Mouse (Mus musculus) limb, embryonic 12.5 days (tissue): ENCODE data around the gene Hist1h2bq. TPM values are rescaled to one million over a fixed set of nuclear protein-coding genes. Genes with fewer than 3 reads are reported as not detected.

Source experiments
- ATAC-seq: fragments of 200-750 bp; cut with Nextera tagmentation; 2 replicates; pipeline ENCODE4 v1.8.0; 2017; ENCODE audit warnings: low read depth, moderate TSS enrichment; ENCODE audit not compliant: insufficient number of reproducible peaks, insufficient read depth, low FRiP score, low TSS enrichment
- H3K27ac ChIP-seq: fragments of 300-500 bp; sonication (generic); 2 replicates; pipeline ENCODE4 v1.5.1; 2016; ENCODE audit warnings: mild to moderate bottlenecking, moderate library complexity
- H3K27me3 ChIP-seq: fragments of 300-500 bp; sonication (generic); 2 replicates; pipeline ENCODE4 v1.6.1; 2016; ENCODE audit warnings: mild to moderate bottlenecking, moderate library complexity
- H3K36me3 ChIP-seq: fragments of 300-500 bp; sonication (generic); 2 replicates; pipeline ENCODE4 v1.6.1; 2016; ENCODE audit warnings: mild to moderate bottlenecking, moderate library complexity
- H3K4me1 ChIP-seq: fragments of 300-500 bp; sonication (generic); replicated peaks from 2 replicates; pipeline ENCODE4 v1.6.1; 2016
- H3K4me2 ChIP-seq: fragments of 300-500 bp; sonication (generic); 2 replicates; pipeline ENCODE4 v1.6.1; 2016; ENCODE audit warnings: mild to moderate bottlenecking, moderate library complexity
- H3K4me3 ChIP-seq: fragments of 300-500 bp; sonication (generic); replicated peaks from 2 replicates; pipeline ENCODE4 v1.5.1; 2016; ENCODE audit warnings: mild to moderate bottlenecking
- H3K9ac ChIP-seq: fragments of 300-500 bp; sonication (generic); replicated peaks from 2 replicates; pipeline ENCODE4 v1.6.1; 2016; ENCODE audit warnings: mild to moderate bottlenecking, moderate library complexity
- H3K9me3 ChIP-seq: fragments of 300-500 bp; sonication (generic); 2 replicates; pipeline ENCODE4 v1.6.1; 2016; ENCODE audit warnings: mild to moderate bottlenecking, moderate library complexity
- WGBS: fragments of 180-500 bp; shearing (Covaris S2); methylation state at CpG from one replicate; pipeline ENCODE4 v1.1.7; 2016; 5-methylcytosine and 5-hydroxymethylcytosine counted together
- microRNA-seq: library from miRNA; unstranded; fragments of <30 nt; microRNA quantifications from one replicate; pipeline ENCODE4, GENCODE M21; 2017
- polyA plus RNA-seq: library from polyadenylated mRNA; unstranded; fragments of >200 nt; fragmentation: Nextera tagmentation; extraction: Ambion mirVana; gene quantifications from 2 replicates; pipeline ENCODE4 v1.2.1, GENCODE M21; 2016

Hist1h2bq gene
- polyA plus RNA-seq, 1 experiment from 2014 or later = 45.0 TPM

DNA sequence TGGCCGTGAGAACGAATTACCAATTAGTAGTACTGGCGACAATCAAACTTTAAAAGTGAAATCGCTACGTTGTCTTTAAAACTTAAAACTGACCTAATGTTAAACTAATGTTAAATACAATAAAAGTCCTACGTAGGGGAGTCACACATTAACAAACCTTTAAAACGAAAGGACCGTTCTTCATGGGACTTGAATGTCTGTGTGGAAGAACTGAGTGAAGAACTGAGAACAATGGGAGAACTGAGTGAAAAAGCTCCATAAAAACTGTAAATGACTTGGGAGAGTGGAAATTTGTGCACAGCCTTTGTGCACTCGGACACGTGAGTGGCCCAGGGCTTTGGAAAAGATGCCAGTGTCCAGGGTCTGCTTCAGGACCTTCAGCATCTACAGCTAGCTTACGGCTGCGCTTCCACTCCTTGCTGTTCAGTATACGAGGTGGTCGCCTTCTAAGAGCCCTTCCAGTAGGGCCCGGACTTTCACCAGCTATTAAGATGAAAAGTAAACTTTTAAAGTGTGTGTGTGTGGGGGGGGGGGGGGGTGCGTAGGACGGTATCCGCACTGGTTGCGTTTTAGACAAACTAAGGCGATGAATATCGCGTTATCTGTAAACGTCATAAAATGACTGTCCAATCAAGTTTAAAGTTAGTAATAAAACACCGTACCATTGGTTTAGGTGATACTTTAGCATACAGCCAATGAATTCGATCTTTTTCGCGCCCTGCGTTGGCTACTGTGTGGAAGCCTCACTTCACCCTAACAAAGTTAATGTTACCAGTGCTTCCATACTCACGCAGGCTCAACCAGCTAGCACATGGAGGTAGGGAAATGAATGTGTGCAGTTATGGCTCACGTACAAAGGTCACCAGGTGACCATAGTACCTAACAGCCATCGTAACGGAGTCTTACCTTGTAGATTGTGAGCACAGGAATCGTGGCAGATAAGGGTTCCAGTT, 30.9 kb downstream of the Hist1h2bq start:
- ATAC-seq = peak; percentile 87
- Histone ChIP-seq H3K9ac (peak overlapping the region; percentile 83), H3K27me3 (no peaks in the 10 kb centered on the region), H3K4me2 (peak overlapping the region; percentile 92), H3K4me1 (peaks cover 26% of the 10 kb centered on the region), H3K9me3 (no peaks in the 10 kb centered on the region), H3K36me3 (no peaks in the 10 kb centered on the region), H3K27ac (peak overlapping the region; percentile 99), H3K4me3 (peak overlapping the region; percentile 59)
- WGBS = 5% methylated on average over 33 of the region's 33 CpGs

Small RNAs within 50 kb of the gene (microRNA-seq; reads per million reads assigned to microRNA genes)
- gene Gm19658 = not detected
- gene Gm44346 = not detected
- not detected for gene Gm44466

Other genes starting within 250 kb of the Hist1h2bq start
- not detected in 2 replicates for gene Olfr1364, start 228.4 kb downstream of the Hist1h2bq start, polyA plus RNA-seq
- gene Olfr1362, start 196.2 kb downstream of the Hist1h2bq start, polyA plus RNA-seq = not detected in 2 replicates
- gene Olfr11, start 167.7 kb downstream of the Hist1h2bq start, polyA plus RNA-seq = not detected in 2 replicates
- gene Olfr1361, start 146.8 kb downstream of the Hist1h2bq start, polyA plus RNA-seq = not detected in 2 replicates
- gene Olfr1360, start 132.8 kb downstream of the Hist1h2bq start, polyA plus RNA-seq = not detected in 2 replicates
- not detected in 2 replicates for gene Olfr1359, start 112.1 kb downstream of the Hist1h2bq start, polyA plus RNA-seq
- 4.6 and 6.2 TPM in 2 replicates for gene Hist1h2bl, start 94.1 kb downstream of the Hist1h2bq start, polyA plus RNA-seq
- 55.1 and 62.4 TPM in 2 replicates for gene Hist1h2ai, start 93.8 kb downstream of the Hist1h2bq start, polyA plus RNA-seq
- gene Hist1h3h, start 92.5 kb downstream of the Hist1h2bq start, polyA plus RNA-seq = 16.0 and 36.8 TPM in 2 replicates
- 8.4 and 8.9 TPM in 2 replicates for gene Hist1h2bm, start 88.2 kb downstream of the Hist1h2bq start, polyA plus RNA-seq
- gene Hist1h4j, start 75.1 kb downstream of the Hist1h2bq start, polyA plus RNA-seq = 0.88 and 0.99 TPM in 2 replicates
- 5.4 and 11.3 TPM in 2 replicates for gene Hist1h4k, start 59.7 kb downstream of the Hist1h2bq start, polyA plus RNA-seq
- 51.3 and 71.5 TPM in 2 replicates for gene Hist1h2ak, start 56.4 kb downstream of the Hist1h2bq start, polyA plus RNA-seq
- 8.0 and 9.8 TPM in 2 replicates for gene Hist1h2bn, start 56.1 kb downstream of the Hist1h2bq start, polyA plus RNA-seq
- gene Hist1h1b, start 29.6 kb downstream of the Hist1h2bq start, polyA plus RNA-seq = 40.4 and 49.4 TPM in 2 replicates
- gene Hist1h3i, start 26.8 kb downstream of the Hist1h2bq start, polyA plus RNA-seq = 163 and 202 TPM in 2 replicates
- 16.8 and 19.0 TPM in 2 replicates for gene Hist1h2an, start 23.0 kb downstream of the Hist1h2bq start, polyA plus RNA-seq
- gene Hist1h2bp, start 22.7 kb downstream of the Hist1h2bq start, polyA plus RNA-seq = 1.5 and 3.9 TPM in 2 replicates
- not detected in 2 replicates for gene Hist1h2ao, start 268 bp upstream of the Hist1h2bq start, polyA plus RNA-seq
- gene Hist1h4m, start 1.5 kb upstream of the Hist1h2bq start, polyA plus RNA-seq = not detected in 2 replicates
- gene Hist1h4n, start 22.0 kb upstream of the Hist1h2bq start, polyA plus RNA-seq = 21.2 and 21.3 TPM in 2 replicates
- 6,267 and 7,120 TPM in 2 replicates for gene Hist1h2ap, start 23.3 kb upstream of the Hist1h2bq start, polyA plus RNA-seq
- 38.6 and 46.0 TPM in 2 replicates for gene Hist1h2br, start 23.5 kb upstream of the Hist1h2bq start, polyA plus RNA-seq
- gene Zfp184, start 134.9 kb upstream of the Hist1h2bq start, polyA plus RNA-seq = 23.2 and 25.2 TPM in 2 replicates
- 0.30 and 0.32 TPM in 2 replicates for gene Pom121l2, start 171.0 kb upstream of the Hist1h2bq start, polyA plus RNA-seq
- 1.2 TPM in 2 replicates for gene Prss16, start 199.5 kb upstream of the Hist1h2bq start, polyA plus RNA-seq
- gene Hist1h2ah, start 225.4 kb upstream of the Hist1h2bq start, polyA plus RNA-seq = 24.8 and 50.4 TPM in 2 replicates
- 21.0 and 25.9 TPM in 2 replicates for gene Hist1h2bk, start 225.7 kb upstream of the Hist1h2bq start, polyA plus RNA-seq
- gene Hist1h4i, start 231.2 kb upstream of the Hist1h2bq start, polyA plus RNA-seq = 30.3 and 34.1 TPM in 2 replicates
- gene Hist1h2ag, start 232.7 kb upstream of the Hist1h2bq start, polyA plus RNA-seq = 119 and 120 TPM in 2 replicates
- 26.1 and 28.8 TPM in 2 replicates for gene Hist1h2bj, start 233.0 kb upstream of the Hist1h2bq start, polyA plus RNA-seq